Mouse (Mus musculus) liver, adult 2 months (tissue): ENCODE data around the gene Cnih3. TPM values are rescaled to one million over a fixed set of nuclear protein-coding genes. Genes with fewer than 3 reads are reported as not detected.

Experiments
- DNase-seq: peaks from one replicate; pipeline ENCODE4 v3.0.0-alpha.2; 2011; ENCODE audit warnings: low read depth, low spot score; ENCODE audit errors: extremely low read depth
- H3K27ac ChIP-seq: fragments of 200-500 bp; replicated peaks from 2 replicates; pipeline ENCODE4 v1.5.1; 2012; ENCODE audit warnings: low read depth, mild to moderate bottlenecking, control low read depth, inconsistent platforms, low read length; ENCODE audit not compliant: insufficient read depth
- H3K27me3 ChIP-seq: fragments of 200-500 bp; 2 replicates; pipeline ENCODE4 v1.6.1; 2012; ENCODE audit warnings: mild to moderate bottlenecking, moderate library complexity, low read length, inconsistent platforms; ENCODE audit not compliant: control insufficient read depth, insufficient read depth
- H3K36me3 ChIP-seq: fragments of 200-500 bp; 2 replicates; pipeline ENCODE4 v1.6.1; 2012; ENCODE audit warnings: low read length, inconsistent platforms; ENCODE audit not compliant: control insufficient read depth, insufficient read depth
- H3K4me1 ChIP-seq: fragments of 200-500 bp; 2 replicates; pipeline ENCODE4 v1.6.1; 2011; ENCODE audit warnings: low read length; ENCODE audit not compliant: control insufficient read depth, insufficient read depth
- H3K4me3 ChIP-seq: fragments of 200-500 bp; 2 replicates; pipeline ENCODE4 v1.5.1; 2011; ENCODE audit warnings: low read depth, mild to moderate bottlenecking, control low read depth, low read length, moderate library complexity; ENCODE audit not compliant: insufficient read depth
- H3K79me2 ChIP-seq: fragments of 200-500 bp; 2 replicates; pipeline ENCODE4 v1.6.1; 2012; ENCODE audit warnings: inconsistent platforms, mild to moderate bottlenecking, low read length, moderate library complexity; ENCODE audit not compliant: control insufficient read depth, insufficient read depth
- H3K9ac ChIP-seq: fragments of 200-500 bp; 2 replicates; pipeline ENCODE4 v1.6.1; 2012; ENCODE audit warnings: low read depth, mild to moderate bottlenecking, control low read depth, inconsistent platforms, low read length
- CTCF ChIP-seq: fragments of 200-500 bp; IDR thresholded peaks from 2 replicates; pipeline ENCODE4 v1.5.1; 2011; ENCODE audit warnings: low read depth, low read length, control low read depth
- POLR2A ChIP-seq: fragments of 200-500 bp; IDR thresholded peaks from 2 replicates; pipeline ENCODE4 v1.6.1; 2011; ENCODE audit warnings: low read length, control low read depth; ENCODE audit not compliant: insufficient read depth; ENCODE audit errors: extremely low read depth
- WGBS: fragments of 180-500 bp; shearing (Covaris S2); methylation state at CpG from one replicate; pipeline ENCODE4 v1.1.7; 2018; 5-methylcytosine and 5-hydroxymethylcytosine counted together
- polyA plus RNA-seq: library from polyadenylated mRNA; depleted of rRNA; stranded (reverse); fragments of >200 nt; gene quantifications from 2 replicates; pipeline ENCODE4 v1.2.3, GENCODE M21; 2012
- total RNA-seq: library from RNA; depleted of rRNA; stranded (reverse); fragments of >200 nt; gene quantifications from 2 replicates; pipeline ENCODE4 v1.2.3, GENCODE M21; 2014

Cnih3 gene
- total and polyA plus RNA-seq, 2 experiments = not detected

GRCm38 (mm10) chr1:181399179-181399578 is 46.8 kb downstream of the Cnih3 start:
- H3K9ac ChIP-seq = no peak overlapping the region
- 88% methylated on average over 3 of the region's 3 CpGs for WGBS
- no peaks in the 10 kb centered on the region for H3K36me3 ChIP-seq
- TF ChIP-seq POLR2A (no peak), CTCF (no peak)
- no peaks in the 10 kb centered on the region for H3K4me1 ChIP-seq
- no peak overlapping the region for H3K27ac ChIP-seq
- DNase-seq = no peak
- no peaks in the 10 kb centered on the region for H3K27me3 ChIP-seq
- H3K79me2 ChIP-seq = no peaks in the 10 kb centered on the region
- H3K4me3 ChIP-seq = no peak overlapping the region

DNA sequence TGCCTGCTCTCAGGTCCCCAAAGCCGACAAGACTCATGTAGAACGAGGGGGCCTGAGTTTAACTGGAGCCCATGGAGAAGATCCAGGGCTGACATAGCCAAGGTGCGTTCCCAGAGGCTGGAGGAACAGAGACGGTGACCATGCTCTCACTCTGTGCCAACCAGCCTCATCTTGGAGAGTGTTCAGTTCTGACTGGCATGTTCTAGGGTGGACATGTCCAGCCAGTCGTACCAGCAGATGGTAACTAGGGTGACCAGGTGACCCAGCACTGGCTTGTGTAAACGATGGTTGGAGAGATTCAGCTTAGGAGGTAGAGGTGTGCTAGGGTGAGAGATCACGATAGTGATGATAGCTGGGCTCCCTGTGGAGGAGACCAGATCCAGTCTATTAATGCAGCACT is 50.6 kb downstream of the Cnih3 start:
- Histone ChIP-seq H3K9ac (no peak overlapping the region), H3K79me2 (no peaks in the 10 kb centered on the region), H3K4me3 (no peak overlapping the region), H3K27ac (no peak overlapping the region), H3K36me3 (no peaks in the 10 kb centered on the region), H3K27me3 (no peaks in the 10 kb centered on the region), H3K4me1 (no peaks in the 10 kb centered on the region)
- 61% methylated on average over 7 of the region's 7 CpGs for WGBS
- no peak for DNase-seq
- TF ChIP-seq CTCF (no peak), POLR2A (no peak)

- no peak overlapping the region for H3K9ac ChIP-seq
- H3K27ac ChIP-seq = no peak overlapping the region
- H3K4me3 ChIP-seq = no peak overlapping the region
- TF ChIP-seq POLR2A (no peak), CTCF (no peak)
- DNase-seq = no peak
- no peaks in the 10 kb centered on the region for H3K4me1 ChIP-seq
- H3K79me2 ChIP-seq = no peaks in the 10 kb centered on the region
- no peaks in the 10 kb centered on the region for H3K36me3 ChIP-seq
- whole genome bisulfite sequencing = 82% methylated on average over 11 of the region's 11 CpGs
- 0 out of 2 replicates have a peak, but pooled peaks cover 3% of the 10 kb centered on the region for H3K27me3 ChIP-seq
Observed at GRCm38 (mm10) chr1:181407281-181407680, 54.9 kb downstream of the Cnih3 start.

GRCm38 (mm10) chr1:181408086-181408975 is 55.9 kb downstream of the Cnih3 start:
- no peaks in the 10 kb centered on the region for H3K4me1 ChIP-seq
- TF ChIP-seq CTCF (no peak), POLR2A (no peak)
- no peaks in the 10 kb centered on the region for H3K36me3 ChIP-seq
- no peak overlapping the region for H3K9ac ChIP-seq
- no peak overlapping the region for H3K27ac ChIP-seq
- no peak overlapping the region for H3K4me3 ChIP-seq
- 0 out of 2 replicates have a peak, but pooled peaks cover 3% of the 10 kb centered on the region for H3K27me3 ChIP-seq
- H3K79me2 ChIP-seq = no peaks in the 10 kb centered on the region
- no peak for DNase-seq
- WGBS = 76% methylated on average over 18 of the region's 18 CpGs

- no peak for TF ChIP-seq CTCF
- no peak for TF ChIP-seq POLR2A
- Histone ChIP-seq H3K36me3 (no peaks in the 10 kb centered on the region), H3K9ac (no peak overlapping the region), H3K79me2 (no peaks in the 10 kb centered on the region), H3K27me3 (0 out of 2 replicates have a peak, but pooled peaks cover 3% of the 10 kb centered on the region), H3K4me3 (no peak overlapping the region), H3K27ac (no peak overlapping the region), H3K4me1 (no peaks in the 10 kb centered on the region)
- DNase-seq = no peak
- WGBS = 82% methylated on average over 9 of the region's 9 CpGs
Observed at GRCm38 (mm10) chr1:181409693-181410092, 57.3 kb downstream of the Cnih3 start.
